ENCODE assay signal across 8 mouse cellular contexts in genomic region chr3:104817481-104817990, GRCm38 (mm10). TPM values are rescaled to one million over a fixed set of nuclear protein-coding genes. Genes with fewer than 3 reads are reported as not detected.
A peak's percentile ranks its signal among the peaks of the same experiment; 100 is the strongest.
DNase-seq lines count a peak whose midpoint lies in the region; ATAC-seq and TF ChIP-seq lines count a peak whose summit lies in the region.

No protein-coding gene starts in this region.

- peak overlapping the region; percentile 85 for H3K9ac ChIP-seq in hindbrain, embryonic 13.5 days

- peak overlapping the region; percentile 100 for H3K4me2 ChIP-seq in hindbrain, embryonic 13.5 days

- no peaks in the 10 kb centered on the region for H3K9me3 ChIP-seq in hindbrain, embryonic 13.5 days

- H3K27ac ChIP-seq in hindbrain, embryonic 13.5 days = peak overlapping the region; percentile 77
- peak overlapping the region; percentile 77 for H3K27ac ChIP-seq in left cerebral cortex, adult 2 months

- H3K36me3 ChIP-seq in hindbrain, embryonic 13.5 days = peaks cover 10% of the 10 kb centered on the region

- no peaks in the 10 kb centered on the region for H3K27me3 ChIP-seq in hindbrain, embryonic 13.5 days

- no peak for TF ChIP-seq CTCF in left cerebral cortex, adult 2 months (IDR thresholded peaks at IDR 0.05)

- peaks cover 18% of the 10 kb centered on the region for H3K4me1 ChIP-seq in hindbrain, embryonic 13.5 days (replicated peaks)

- peak; percentile 58 for ATAC-seq in frontal cortex, adult (ENCODE audit: low TSS enrichment)
- ATAC-seq in hindbrain, embryonic 13.5 days (ENCODE audit: low FRiP score) = peak; percentile 90
- ATAC-seq in megakaryocyte, adult 5-6 weeks (ENCODE audit: poor library complexity, severe bottlenecking) = peak; percentile 48

- peak; percentile 75 for DNase-seq in Muller cell, postnatal 12 days (ENCODE audit: inconsistent ontology term)
- DNase-seq in cerebellum, postnatal 10 days = peak; percentile 53 to 63
- peak; percentile 45 to 49 for DNase-seq in left cerebral cortex, adult 2 months (ENCODE audit: extremely low spot score in 1 of 2, low spot score in 2 of 2)
- DNase-seq in right cerebral cortex, adult 2 months (ENCODE audit: low spot score in 2 of 2) = peak; percentile 38 to 47
- peak; percentile 50 for DNase-seq in urinary bladder, postnatal 25 days (ENCODE audit: low spot score)

- intact Hi-C loops in left cerebral cortex, adult 2 months (cut with DNase I) = loop anchor here (2.0 kb wide), 1 partner anchor 29 kb away; the partner anchor contains the start of gene Rhoc

- peak overlapping the region; percentile 72 for H3K4me3 ChIP-seq in hindbrain, embryonic 13.5 days
- H3K4me3 ChIP-seq in left cerebral cortex, adult 2 months = peak overlapping the region; percentile 82

- under 1% methylated on average over 45 of the region's 46 CpGs for WGBS in hindbrain, embryonic 13.5 days

RNA-seq across cellular contexts. Expression of gene Mov10, which starts 0.8 kb away (rescaled TPM):
- 10.2 and 14.5 TPM in 2 replicates for polyA plus RNA-seq in hindbrain, embryonic 13.5 days (2015; fragmentation: Nextera tagmentation; extraction: Ambion mirVana)
- 10 to 100 TPM; 10.5 to 10.9 TPM for total RNA-seq in left cerebral cortex, adult 2 months (2021)
- 8.3 and 8.4 TPM in 2 replicates for total RNA-seq in megakaryocyte, adult 5-6 weeks (2015)
- 3.8 TPM in 2 replicates for total RNA-seq in megakaryocyte, adult 5-6 weeks (2017)

RNA-seq across cellular contexts. Expression of gene Rhoc, which starts 29.4 kb away (rescaled TPM):
- polyA plus RNA-seq in hindbrain, embryonic 13.5 days (2015; fragmentation: Nextera tagmentation; extraction: Ambion mirVana) = 55.4 and 61.7 TPM in 2 replicates
- total RNA-seq in left cerebral cortex, adult 2 months (2021) = 10 to 100 TPM; 27.9 to 29.3 TPM
- total RNA-seq in megakaryocyte, adult 5-6 weeks (2015) = 1.4 and 2.1 TPM in 2 replicates
- total RNA-seq in megakaryocyte, adult 5-6 weeks (2017) = 2.9 and 3.7 TPM in 2 replicates

RNA-seq across cellular contexts. Expression of gene Fam19a3, which starts 35.9 kb away (rescaled TPM):
- polyA plus RNA-seq in hindbrain, embryonic 13.5 days (2015; fragmentation: Nextera tagmentation; extraction: Ambion mirVana) = 0.04 and 0.06 TPM in 2 replicates
- total RNA-seq in left cerebral cortex, adult 2 months (2021) = under 1 TPM in 1 of 2 experiments, not detected in 1; 0.07 TPM
- 0.16 TPM in 1 of 2 replicates, not detected in the other for total RNA-seq in megakaryocyte, adult 5-6 weeks (2015)
- total RNA-seq in megakaryocyte, adult 5-6 weeks (2017) = 0.04 TPM in 1 of 2 replicates, not detected in the other

RNA-seq across cellular contexts. Expression of gene Ppm1j, which starts 36.7 kb away (rescaled TPM):
- 0.57 and 0.92 TPM in 2 replicates for polyA plus RNA-seq in hindbrain, embryonic 13.5 days (2015; fragmentation: Nextera tagmentation; extraction: Ambion mirVana)
- 1 to 10 TPM in 1 of 2 experiments, under 1 TPM in 1; 0.72 to 1.2 TPM for total RNA-seq in left cerebral cortex, adult 2 months (2021)
- 0.41 and 0.56 TPM in 2 replicates for total RNA-seq in megakaryocyte, adult 5-6 weeks (2015)
- total RNA-seq in megakaryocyte, adult 5-6 weeks (2017) = 0.24 and 0.44 TPM in 2 replicates

RNA-seq across cellular contexts. Expression of gene St7l, which starts 46.3 kb away (rescaled TPM):
- polyA plus RNA-seq in hindbrain, embryonic 13.5 days (2015; fragmentation: Nextera tagmentation; extraction: Ambion mirVana) = 41.3 and 41.9 TPM in 2 replicates
- total RNA-seq in left cerebral cortex, adult 2 months (2021) = 10 to 100 TPM; 36.2 to 40.5 TPM
- total RNA-seq in megakaryocyte, adult 5-6 weeks (2015) = 23.3 and 31.8 TPM in 2 replicates
- 27.9 and 30.4 TPM in 2 replicates for total RNA-seq in megakaryocyte, adult 5-6 weeks (2017)

Comparison
In these comparisons a context has a peak if more than half of its experiments do, and no peak if none do; other contexts are left out.
1. Peak in every context shown above with its lines: DNase-seq, ATAC-seq, H3K4me3 ChIP-seq and H3K27ac ChIP-seq.
2. RNA of gene Rhoc, which starts 29.4 kb away (total RNA-seq): 27.9 to 29.3 TPM in left cerebral cortex, adult 2 months; 1.4 to 3.7 TPM in megakaryocyte, adult 5-6 weeks; every median in the first group is over 4 times any median in the second.